Comparison of ENCODE assay signal across 8 mouse cellular contexts in the genomic region with DNA sequence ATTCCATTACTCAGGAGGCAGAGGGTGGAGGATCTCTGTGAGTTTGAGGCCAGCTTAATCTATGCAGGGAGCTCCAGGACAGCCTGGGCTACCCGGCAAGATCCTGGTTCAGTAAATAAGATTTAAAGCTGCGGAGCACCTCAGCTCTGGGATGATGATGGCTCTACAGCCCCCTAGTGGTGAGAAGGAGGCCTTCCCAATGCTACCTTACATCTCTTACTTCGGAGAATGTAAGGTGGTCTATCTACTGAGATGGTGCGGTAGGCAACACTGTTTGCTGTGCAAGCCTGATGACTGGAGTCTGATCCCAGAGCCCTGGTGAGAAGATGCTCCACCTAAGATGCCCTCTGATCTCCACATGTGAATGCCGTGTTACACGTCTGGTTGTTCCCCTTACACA. TPM values are rescaled to one million over a fixed set of nuclear protein-coding genes. Genes with fewer than 3 reads are reported as not detected.
DNase-seq lines count a peak whose midpoint lies in the region.

No protein-coding gene starts in this region.

- peak; percentile 35 for DNase-seq in layer of hippocampus, adult 11-12 months (ENCODE audit: low spot score)
- DNase-seq in layer of hippocampus, postnatal 10 days (ENCODE audit: low spot score in 2 of 2), result no peak
- peak; percentile 68 for DNase-seq in NIH3T3 (ENCODE audit: low read depth)
- peak; percentile 77 for DNase-seq in embryo, embryonic 11 days
- peak; percentile 21 for DNase-seq in kidney, postnatal 14 days
- DNase-seq in naive thymus-derived CD4-positive, alpha-beta T cell, adult 2 months (ENCODE audit: low read depth), result peak; percentile 51
- no peak for DNase-seq in layer of hippocampus, postnatal 25 days (ENCODE audit: extremely low spot score in 1 of 2, low spot score in 1 of 2)
- DNase-seq in spleen, postnatal 4 days (ENCODE audit: low spot score in 2 of 2), result no peak

RNA-seq across cellular contexts. Expression of a gene that starts 17.5 kb away (rescaled TPM):
- total RNA-seq in layer of hippocampus, postnatal 10 days (2021), result 10 to 100 TPM; 13.2 to 15.2 TPM
- total RNA-seq in layer of hippocampus, postnatal 25 days (2021), result 10 to 100 TPM; 26.7 to 26.8 TPM

RNA-seq across cellular contexts. Expression of a gene that starts 30.1 kb away (rescaled TPM):
- total RNA-seq in layer of hippocampus, postnatal 10 days (2021), result not detected
- total RNA-seq in layer of hippocampus, postnatal 25 days (2021), result not detected

RNA-seq across cellular contexts. Expression of a gene that starts 30.8 kb away (rescaled TPM):
- 10 to 100 TPM; 33.0 to 35.5 TPM for total RNA-seq in layer of hippocampus, postnatal 10 days (2021)
- total RNA-seq in layer of hippocampus, postnatal 25 days (2021), result 10 to 100 TPM; 35.0 to 35.1 TPM

Comparison
In these comparisons a context has a peak if more than half of its experiments do, and no peak if none do; other contexts are left out.
1. DNase-seq: peak in layer of hippocampus, adult 11-12 months (single experiment), NIH3T3 (single experiment), embryo, embryonic 11 days (single experiment), kidney, postnatal 14 days (single experiment) and naive thymus-derived CD4-positive, alpha-beta T cell, adult 2 months (single experiment); none in layer of hippocampus, postnatal 10 days (0 of 2), layer of hippocampus, postnatal 25 days (0 of 2) and spleen, postnatal 4 days (0 of 2).